Mouse (Mus musculus) heart, embryonic 15.5 days (tissue): ENCODE measurements around the gene Xirp2. TPM values are rescaled to one million over a fixed set of nuclear protein-coding genes. Genes with fewer than 3 reads are reported as not detected.
"Not testable (repeated sequence)": the region's sequence is repeated elsewhere in the genome, so short reads cannot be mapped to it uniquely, and the experiment has no call there.

Source experiments
- ATAC-seq: fragments of 200-750 bp; cut with Nextera tagmentation; replicated peaks from 2 replicates; pipeline ENCODE4 v1.8.0; 2017; ENCODE audit warnings: low read depth, moderate TSS enrichment; ENCODE audit not compliant: insufficient number of reproducible peaks, insufficient read depth, low FRiP score
- H3K27ac ChIP-seq: fragments of 300-500 bp; sonication (generic); 2 replicates; pipeline ENCODE4 v1.5.1; 2015; ENCODE audit warnings: mild to moderate bottlenecking, inconsistent platforms
- H3K27me3 ChIP-seq: fragments of 300-500 bp; sonication (generic); 2 replicates; pipeline ENCODE4 v1.6.1; 2015; ENCODE audit warnings: inconsistent platforms
- H3K36me3 ChIP-seq: fragments of 300-500 bp; sonication (generic); 2 replicates; pipeline ENCODE4 v1.6.1; 2015; ENCODE audit warnings: mild to moderate bottlenecking, inconsistent platforms
- H3K4me1 ChIP-seq: fragments of 300-500 bp; sonication (generic); replicated peaks from 2 replicates; pipeline ENCODE4 v1.6.1; 2015; ENCODE audit warnings: inconsistent platforms
- H3K4me2 ChIP-seq: fragments of 300-500 bp; sonication (generic); 2 replicates; pipeline ENCODE4 v1.6.1; 2015; ENCODE audit warnings: inconsistent platforms, mild to moderate bottlenecking, moderate library complexity
- H3K4me3 ChIP-seq: fragments of 300-500 bp; sonication (generic); 2 replicates; pipeline ENCODE4 v1.5.1; 2015; ENCODE audit warnings: mild to moderate bottlenecking, inconsistent platforms
- H3K9ac ChIP-seq: fragments of 300-500 bp; sonication (generic); 2 replicates; pipeline ENCODE4 v1.6.1; 2015; ENCODE audit warnings: mild to moderate bottlenecking, inconsistent platforms
- H3K9me3 ChIP-seq: fragments of 300-500 bp; sonication (generic); replicated peaks from 2 replicates; pipeline ENCODE4 v1.6.1; 2016; ENCODE audit warnings: inconsistent platforms
- WGBS: fragments of 180-500 bp; shearing (Covaris S2); methylation state at CpG from one replicate; pipeline ENCODE4 v1.1.7; 2015; ENCODE audit warnings: mixed read lengths; 5-methylcytosine and 5-hydroxymethylcytosine counted together
- polyA plus RNA-seq: library from polyadenylated mRNA; unstranded; fragments of >200 nt; fragmentation: Nextera tagmentation; extraction: Ambion mirVana; gene quantifications from 2 replicates; pipeline ENCODE4 v1.2.1, GENCODE M21; 2015

Gene Xirp2
- 0.16 and 0.21 TPM in 2 replicates for polyA plus RNA-seq

DNA sequence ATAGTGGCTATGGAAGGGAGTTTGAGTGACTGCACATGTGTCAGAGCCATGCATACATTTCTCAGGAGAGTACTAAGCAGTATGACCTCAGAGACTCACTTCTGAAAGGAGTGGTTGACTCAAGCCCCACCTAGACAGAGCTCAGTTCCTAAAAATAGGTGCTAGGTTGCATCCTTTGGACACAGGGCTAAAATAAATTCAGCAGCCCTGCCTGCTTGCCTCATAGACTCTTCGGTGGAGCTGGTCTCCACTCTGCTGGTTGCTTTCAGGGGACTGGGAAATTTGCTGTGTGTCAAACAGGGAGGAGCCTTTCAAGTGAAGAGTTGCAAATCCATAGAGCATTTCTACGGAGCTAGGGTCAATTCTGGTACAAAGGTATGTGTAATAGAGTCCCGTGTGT lies at the start of gene Xirp2:
Gene Xirp2 (plus strand): TSS at position 223 of the 400 bp plus-strand sequence.
- Histone ChIP-seq H3K9ac (no peak within 1 kb of the TSS), H3K4me3 (no peak within 1 kb of the TSS), H3K9me3 (no peaks in the 10 kb centered on the region), H3K4me1 (no peaks in the 10 kb centered on the region), H3K27ac (no peak within 1 kb of the TSS), H3K36me3 (no peaks in the 10 kb centered on the region), H3K4me2 (no peak within 1 kb of the TSS), H3K27me3 (no peaks in the 10 kb centered on the region)
- WGBS: 49% methylated on average over 3 of the region's 3 CpGs
- no peak for ATAC-seq

DNA sequence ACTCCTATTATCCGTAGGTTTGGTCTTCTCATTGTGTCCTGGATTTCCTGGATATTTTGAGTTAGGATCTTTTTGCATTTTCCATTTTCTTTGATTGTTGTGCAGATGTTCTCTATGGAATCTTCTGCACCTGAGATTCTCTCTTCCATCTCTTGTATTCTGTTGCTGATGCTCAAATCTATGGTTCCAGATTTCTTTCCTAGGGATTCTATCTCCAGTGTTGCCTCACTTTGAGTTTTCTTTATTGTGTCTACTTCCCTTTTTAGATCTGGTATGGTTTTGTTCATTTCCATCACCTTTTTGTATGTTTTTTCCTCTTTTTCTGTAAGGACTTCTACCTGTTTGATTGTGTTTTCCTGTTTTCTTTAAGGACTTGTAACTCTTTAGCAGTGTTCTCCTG lies 32.4 kb upstream of the Xirp2 start, which contains the start of gene Gm21830:
Gene Gm21830 (plus strand): TSS at position 301 of the 400 bp plus-strand sequence.
- H3K27me3 ChIP-seq, H3K27ac ChIP-seq, ATAC-seq, H3K36me3 ChIP-seq, H3K9me3 ChIP-seq, H3K4me3 ChIP-seq, H3K4me1 ChIP-seq, H3K9ac ChIP-seq, H3K4me2 ChIP-seq: not testable (repeated sequence)
- no CpG with 5 or more reads among the region's 1 CpGs for WGBS

DNA sequence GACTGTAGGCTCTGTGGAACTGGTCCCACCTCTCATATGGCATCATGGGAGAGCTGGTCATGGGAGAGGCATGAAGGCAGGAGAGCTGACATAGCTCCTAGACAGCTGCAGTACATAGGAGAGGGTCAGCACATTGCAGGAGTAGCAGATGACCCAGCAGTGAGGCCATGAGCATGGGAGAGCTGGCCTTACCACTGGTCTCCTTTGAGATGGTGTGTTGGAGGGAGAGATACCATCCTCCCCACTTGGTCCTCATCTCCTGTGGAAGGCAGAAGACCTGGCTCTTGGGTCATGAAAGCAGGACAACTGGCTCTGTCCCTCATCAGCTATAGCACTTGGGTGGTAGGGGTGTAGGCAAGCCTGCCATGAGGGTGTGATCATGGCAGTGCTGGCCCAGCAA lies 24.9 kb upstream of the Xirp2 start:
- Histone ChIP-seq H3K4me1 (no peaks in the 10 kb centered on the region), H3K4me3 (no peak overlapping the region), H3K36me3 (no peaks in the 10 kb centered on the region), H3K27ac (no peak overlapping the region), H3K9ac (no peak overlapping the region), H3K9me3 (no peaks in the 10 kb centered on the region), H3K4me2 (no peak overlapping the region), H3K27me3 (no peaks in the 10 kb centered on the region)
- no peak for ATAC-seq

DNA sequence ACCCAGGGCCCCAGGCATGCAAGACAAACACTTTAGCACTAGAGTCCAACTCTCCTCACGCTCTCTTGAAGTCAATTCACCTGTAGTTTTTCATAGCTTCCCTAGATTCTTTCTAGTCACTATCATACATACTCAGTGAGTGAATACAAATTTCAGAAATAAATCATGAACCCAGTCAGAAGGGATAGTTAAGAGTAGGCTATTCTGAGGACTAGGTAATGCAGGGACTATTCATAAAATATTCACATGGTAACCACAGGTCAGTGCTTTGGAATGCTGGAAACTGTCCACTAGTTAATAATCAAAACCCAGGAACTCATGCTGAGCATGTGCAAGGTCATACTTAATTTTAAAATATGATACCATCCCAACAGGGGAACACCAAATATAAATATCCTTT lies 23.0 kb upstream of the Xirp2 start:
- WGBS: 73% methylated on average over 1 of the region's 1 CpGs
- no peak for ATAC-seq
- H3K36me3 ChIP-seq: no peaks in the 10 kb centered on the region
- H3K4me3 ChIP-seq: no peak overlapping the region
- no peak overlapping the region for H3K27ac ChIP-seq
- H3K4me1 ChIP-seq: no peaks in the 10 kb centered on the region
- H3K9me3 ChIP-seq: no peaks in the 10 kb centered on the region
- H3K9ac ChIP-seq: no peak overlapping the region
- no peak overlapping the region for H3K4me2 ChIP-seq
- no peaks in the 10 kb centered on the region for H3K27me3 ChIP-seq

DNA sequence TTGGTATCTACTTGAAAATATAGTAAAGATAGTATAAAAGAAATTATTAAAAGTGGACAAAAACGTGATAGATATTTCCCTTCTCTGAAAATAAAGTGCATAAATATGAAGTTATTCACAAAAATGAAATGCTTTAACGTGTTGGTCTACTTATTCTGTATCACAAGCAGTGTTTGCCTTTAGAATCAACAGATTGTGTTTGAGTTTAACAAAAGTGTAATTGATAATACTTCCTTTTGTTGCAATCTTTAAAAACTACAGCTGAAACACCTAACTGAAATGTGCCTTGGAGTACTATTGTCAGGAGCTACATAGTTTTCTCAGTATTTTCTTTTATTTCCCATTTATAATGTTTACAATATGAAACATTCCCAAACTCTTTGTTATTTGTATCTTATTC lies 12.7 kb upstream of the Xirp2 start, which contains the start of gene Gm26727:
Gene Gm26727 (minus strand): TSS at position 101 of the 400 bp plus-strand sequence.
- no peak for ATAC-seq
- no peak within 1 kb of the TSS for H3K9ac ChIP-seq
- no peaks in the 10 kb centered on the region for H3K4me1 ChIP-seq
- WGBS: 52% methylated on average over 2 of the region's 2 CpGs
- no peak within 1 kb of the TSS for H3K4me2 ChIP-seq
- H3K4me3 ChIP-seq: no peak within 1 kb of the TSS
- no peaks in the 10 kb centered on the region for H3K36me3 ChIP-seq
- no peak within 1 kb of the TSS for H3K27ac ChIP-seq
- H3K27me3 ChIP-seq: no peaks in the 10 kb centered on the region
- H3K9me3 ChIP-seq: no peaks in the 10 kb centered on the region

DNA sequence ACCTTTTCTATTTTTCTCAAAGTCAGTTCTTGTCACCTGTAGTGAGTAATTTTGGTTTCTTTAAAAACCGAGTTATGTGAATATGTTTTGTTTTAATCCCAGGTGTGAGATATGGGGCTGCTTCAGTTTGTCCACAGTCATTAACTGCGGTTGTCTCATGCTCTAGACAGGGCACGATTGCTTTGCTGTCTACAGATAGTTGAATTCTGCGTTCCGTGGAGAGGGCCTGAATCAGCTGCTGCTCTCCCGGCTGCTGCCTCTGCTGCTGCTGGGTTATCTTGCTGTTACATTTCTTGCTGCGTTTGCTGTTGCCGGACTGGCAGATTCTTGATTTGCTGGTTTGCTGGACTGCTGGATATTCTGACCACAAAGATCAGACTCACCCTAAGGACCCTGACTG lies 7.5 kb upstream of the Xirp2 start:
- 49% methylated on average over 8 of the region's 8 CpGs for WGBS
- no peak overlapping the region for H3K27ac ChIP-seq
- no peaks in the 10 kb centered on the region for H3K36me3 ChIP-seq
- no peaks in the 10 kb centered on the region for H3K9me3 ChIP-seq
- H3K9ac ChIP-seq: no peak overlapping the region
- no peak for ATAC-seq
- H3K4me1 ChIP-seq: no peaks in the 10 kb centered on the region
- H3K4me2 ChIP-seq: no peak overlapping the region
- no peaks in the 10 kb centered on the region for H3K27me3 ChIP-seq
- H3K4me3 ChIP-seq: no peak overlapping the region

DNA sequence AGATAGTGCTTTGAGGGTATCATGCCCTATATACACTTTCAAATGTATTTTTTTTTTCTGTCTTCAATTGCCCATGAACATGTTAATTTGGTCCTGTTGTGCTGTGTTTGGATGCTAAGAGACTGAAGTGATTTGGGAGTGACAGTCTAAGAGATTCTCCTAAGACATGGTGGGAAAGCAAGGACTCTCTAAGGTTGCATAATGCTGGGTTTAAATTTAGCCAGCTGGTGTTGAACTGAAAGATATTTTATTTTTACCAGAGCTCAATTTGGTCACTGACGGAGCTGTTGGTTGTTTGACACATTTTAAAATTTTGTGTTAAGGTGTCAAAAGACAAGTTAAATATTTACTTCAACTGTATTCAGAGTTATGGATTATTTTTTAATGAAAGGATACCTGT lies 970 bp downstream of the Xirp2 start:
- Histone ChIP-seq H3K4me1 (no peaks in the 10 kb centered on the region), H3K27me3 (no peaks in the 10 kb centered on the region), H3K9ac (no peak overlapping the region), H3K4me2 (no peak overlapping the region), H3K36me3 (no peaks in the 10 kb centered on the region), H3K9me3 (no peaks in the 10 kb centered on the region), H3K4me3 (no peak overlapping the region), H3K27ac (no peak overlapping the region)
- 45% methylated on average over 1 of the region's 1 CpGs for WGBS
- no peak for ATAC-seq

DNA sequence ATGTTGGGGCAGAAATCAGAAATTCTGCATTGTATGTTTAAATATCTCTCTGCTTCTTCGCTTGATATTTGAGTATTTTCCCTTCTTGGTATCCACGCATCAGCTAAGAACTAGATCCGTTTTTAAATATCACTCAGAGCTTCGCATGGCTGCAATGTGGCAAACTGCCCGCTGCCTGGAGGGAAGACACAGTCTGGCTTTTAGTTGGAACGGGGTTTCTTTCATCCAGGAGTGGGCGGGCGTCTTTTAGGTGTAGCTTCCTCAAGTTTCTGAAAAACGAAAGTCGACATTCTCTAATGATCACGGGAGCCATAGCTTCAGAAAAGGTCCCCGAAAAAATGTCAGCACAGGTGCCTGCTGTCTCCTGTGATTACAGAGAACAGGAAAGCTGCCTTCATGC lies 1.4 kb downstream of the Xirp2 start:
- no peak for ATAC-seq
- Histone ChIP-seq H3K9me3 (no peaks in the 10 kb centered on the region), H3K4me3 (no peak overlapping the region; the same call in 1 of the 2 replicates), H3K27ac (no peak overlapping the region), H3K4me1 (no peaks in the 10 kb centered on the region), H3K27me3 (no peaks in the 10 kb centered on the region), H3K36me3 (no peaks in the 10 kb centered on the region), H3K9ac (no peak overlapping the region), H3K4me2 (0 out of 2 replicates have a peak overlapping the region, but pooled peaks have one; percentile 7)
- 64% methylated on average over 12 of the region's 12 CpGs for WGBS

DNA sequence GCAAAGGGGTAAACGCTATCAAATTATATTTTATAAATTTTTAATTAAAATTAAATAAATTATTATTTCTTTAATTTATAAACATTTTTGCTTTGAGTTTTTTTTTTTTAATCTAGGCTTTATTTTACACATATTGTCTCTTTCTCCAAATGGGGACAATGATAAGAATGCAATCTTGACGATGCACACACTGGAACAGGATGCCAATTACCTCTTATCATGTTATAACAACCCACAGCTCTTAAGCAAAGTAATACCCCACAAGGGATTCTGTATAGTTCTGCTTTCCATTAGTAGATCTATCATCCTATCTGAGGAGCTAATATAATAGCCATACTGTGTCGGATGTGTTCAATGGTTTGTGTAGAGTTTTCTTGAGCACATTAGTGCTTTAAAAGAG lies 15.1 kb downstream of the Xirp2 start:
- no peaks in the 10 kb centered on the region for H3K36me3 ChIP-seq
- H3K4me1 ChIP-seq: no peaks in the 10 kb centered on the region
- no peak overlapping the region for H3K27ac ChIP-seq
- no peak for ATAC-seq
- H3K9me3 ChIP-seq: no peaks in the 10 kb centered on the region
- 65% methylated on average over 3 of the region's 3 CpGs for WGBS
- H3K9ac ChIP-seq: no peak overlapping the region
- H3K27me3 ChIP-seq: no peaks in the 10 kb centered on the region
- no peak overlapping the region for H3K4me3 ChIP-seq
- no peak overlapping the region for H3K4me2 ChIP-seq

DNA sequence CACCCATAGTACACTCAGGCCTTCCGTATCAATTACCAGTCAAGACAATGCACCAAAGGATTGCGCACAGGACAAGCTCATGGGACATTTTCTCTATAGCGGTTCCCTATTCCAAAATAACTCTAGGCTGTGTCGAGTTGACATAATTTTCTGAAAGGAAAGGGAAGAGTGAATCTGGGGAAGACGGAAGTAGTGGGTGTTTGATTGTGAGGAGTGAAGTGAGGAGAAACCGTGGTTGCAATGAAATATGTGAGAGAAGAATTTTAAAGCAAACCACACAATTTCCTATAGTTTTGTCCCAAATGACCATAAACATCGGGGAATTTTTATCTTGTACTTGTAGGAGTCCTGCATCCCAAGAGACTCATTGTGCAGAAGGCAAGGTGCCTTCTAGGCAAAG lies 21.2 kb downstream of the Xirp2 start:
- H3K27ac ChIP-seq: no peak overlapping the region
- no peak overlapping the region for H3K9ac ChIP-seq
- no peak for ATAC-seq
- H3K27me3 ChIP-seq: no peaks in the 10 kb centered on the region
- no peaks in the 10 kb centered on the region for H3K9me3 ChIP-seq
- H3K4me3 ChIP-seq: no peak overlapping the region
- H3K4me1 ChIP-seq: no peaks in the 10 kb centered on the region
- no peaks in the 10 kb centered on the region for H3K36me3 ChIP-seq
- no peak overlapping the region for H3K4me2 ChIP-seq
- WGBS: 75% methylated on average over 7 of the region's 7 CpGs

DNA sequence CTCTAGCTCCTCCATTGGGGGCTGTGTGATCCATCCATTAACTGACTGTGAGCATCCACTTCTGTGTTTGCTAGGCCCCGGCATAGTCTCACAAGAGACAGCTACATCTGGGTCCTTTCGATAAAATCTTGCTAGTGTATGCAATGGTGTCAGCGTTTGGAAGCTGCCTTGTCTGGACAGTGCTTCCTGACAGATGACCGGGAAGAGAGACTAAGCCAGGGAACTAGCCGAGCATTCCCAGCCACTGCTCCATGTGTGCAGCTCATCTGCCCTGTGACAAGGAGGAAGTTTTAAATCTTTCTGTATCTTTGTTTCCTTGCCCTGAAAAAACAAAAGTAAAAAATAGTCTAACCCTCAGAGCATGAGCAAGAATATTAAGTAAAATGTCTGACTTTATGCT lies 24.2 kb downstream of the Xirp2 start:
- ATAC-seq, H3K9me3 ChIP-seq, H3K27me3 ChIP-seq, H3K4me3 ChIP-seq, H3K4me2 ChIP-seq, H3K9ac ChIP-seq, H3K36me3 ChIP-seq, H3K27ac ChIP-seq, H3K4me1 ChIP-seq: not testable (repeated sequence)
- WGBS: 52% methylated on average over 5 of the region's 5 CpGs

DNA sequence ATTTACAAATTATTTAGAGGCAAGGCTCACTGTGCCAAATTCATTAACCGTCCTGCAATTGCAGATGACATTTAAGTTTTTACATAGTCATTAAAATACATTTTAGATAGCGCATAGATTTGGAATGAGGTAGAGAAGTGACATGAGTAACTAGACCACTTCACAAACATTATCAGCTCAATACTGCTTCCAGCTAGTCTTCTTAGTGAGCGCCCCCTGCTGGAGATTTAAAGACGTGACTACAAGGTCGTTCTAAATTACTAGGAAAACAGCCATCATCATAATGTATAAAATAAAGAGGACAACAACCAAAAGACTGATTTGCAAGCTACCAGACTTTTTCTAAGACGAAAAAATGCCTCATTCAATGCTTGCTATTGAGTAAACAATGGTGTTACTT lies 32.0 kb downstream of the Xirp2 start:
- no peak overlapping the region for H3K4me3 ChIP-seq
- H3K27me3 ChIP-seq: no peaks in the 10 kb centered on the region
- H3K36me3 ChIP-seq: no peaks in the 10 kb centered on the region
- 12% methylated on average over 6 of the region's 6 CpGs for WGBS
- H3K4me1 ChIP-seq: 0 out of 2 replicates have a peak, but pooled peaks cover 2% of the 10 kb centered on the region
- no peak for ATAC-seq
- no peaks in the 10 kb centered on the region for H3K9me3 ChIP-seq
- no peak overlapping the region for H3K4me2 ChIP-seq
- no peak overlapping the region for H3K9ac ChIP-seq
- no peak overlapping the region for H3K27ac ChIP-seq
